Mouse (Mus musculus) heart, embryonic 15.5 days (tissue): ENCODE measurements around the gene Rars. TPM values are rescaled to one million over a fixed set of nuclear protein-coding genes. Genes with fewer than 3 reads are reported as not detected.
A peak's percentile ranks its signal among the peaks of the same experiment; 100 is the strongest.
"Not testable (repeated sequence)": the region's sequence is repeated elsewhere in the genome, so short reads cannot be mapped to it uniquely, and the experiment has no call there.

Experiments
- ATAC-seq: fragments of 200-750 bp; cut with Nextera tagmentation; replicated peaks from 2 replicates; pipeline ENCODE4 v1.8.0; 2017; ENCODE audit warnings: low read depth, moderate TSS enrichment; ENCODE audit not compliant: insufficient number of reproducible peaks, insufficient read depth, low FRiP score
- H3K27ac ChIP-seq: fragments of 300-500 bp; sonication (generic); 2 replicates; pipeline ENCODE4 v1.5.1; 2015; ENCODE audit warnings: mild to moderate bottlenecking, inconsistent platforms
- H3K27me3 ChIP-seq: fragments of 300-500 bp; sonication (generic); 2 replicates; pipeline ENCODE4 v1.6.1; 2015; ENCODE audit warnings: inconsistent platforms
- H3K36me3 ChIP-seq: fragments of 300-500 bp; sonication (generic); 2 replicates; pipeline ENCODE4 v1.6.1; 2015; ENCODE audit warnings: mild to moderate bottlenecking, inconsistent platforms
- H3K4me1 ChIP-seq: fragments of 300-500 bp; sonication (generic); replicated peaks from 2 replicates; pipeline ENCODE4 v1.6.1; 2015; ENCODE audit warnings: inconsistent platforms
- H3K4me2 ChIP-seq: fragments of 300-500 bp; sonication (generic); 2 replicates; pipeline ENCODE4 v1.6.1; 2015; ENCODE audit warnings: inconsistent platforms, mild to moderate bottlenecking, moderate library complexity
- H3K4me3 ChIP-seq: fragments of 300-500 bp; sonication (generic); 2 replicates; pipeline ENCODE4 v1.5.1; 2015; ENCODE audit warnings: mild to moderate bottlenecking, inconsistent platforms
- H3K9ac ChIP-seq: fragments of 300-500 bp; sonication (generic); 2 replicates; pipeline ENCODE4 v1.6.1; 2015; ENCODE audit warnings: mild to moderate bottlenecking, inconsistent platforms
- H3K9me3 ChIP-seq: fragments of 300-500 bp; sonication (generic); replicated peaks from 2 replicates; pipeline ENCODE4 v1.6.1; 2016; ENCODE audit warnings: inconsistent platforms
- WGBS: fragments of 180-500 bp; shearing (Covaris S2); methylation state at CpG from one replicate; pipeline ENCODE4 v1.1.7; 2015; ENCODE audit warnings: mixed read lengths; 5-methylcytosine and 5-hydroxymethylcytosine counted together
- polyA plus RNA-seq: library from polyadenylated mRNA; unstranded; fragments of >200 nt; fragmentation: Nextera tagmentation; extraction: Ambion mirVana; gene quantifications from 2 replicates; pipeline ENCODE4 v1.2.1, GENCODE M21; 2015

Rars gene
- polyA plus RNA-seq, 1 experiment from 2014 or later, result 53.4 TPM

GRCm38 (mm10) chr11:35837156-35838126 is 3.1 kb upstream of the Rars start:
- Histone ChIP-seq H3K36me3 (0 out of 2 replicates have a peak, but pooled peaks cover under 1% of the 10 kb centered on the region), H3K27ac (no peak overlapping the region), H3K9me3 (no peaks in the 10 kb centered on the region), H3K27me3 (no peaks in the 10 kb centered on the region), H3K4me2 (peak overlapping the region; percentile 83), H3K9ac (no peak overlapping the region), H3K4me3 (peak overlapping the region; percentile 49; the same call in 1 of the 2 replicates), H3K4me1 (peaks cover 14% of the 10 kb centered on the region)
- WGBS, result 63% methylated on average over 5 of the region's 5 CpGs
- no peak for ATAC-seq

GRCm38 (mm10) chr11:35833270-35833669 is 1.0 kb downstream of the Rars start:
- Histone ChIP-seq H3K27me3 (no peaks in the 10 kb centered on the region), H3K4me2 (peak overlapping the region; percentile 63), H3K36me3 (peaks cover 23% of the 10 kb centered on the region), H3K27ac (no peak overlapping the region), H3K4me3 (peak overlapping the region; percentile 80), H3K4me1 (peaks cover 19% of the 10 kb centered on the region), H3K9ac (peak overlapping the region; percentile 71), H3K9me3 (no peaks in the 10 kb centered on the region)
- ATAC-seq, result no peak
- 73% methylated on average over 6 of the region's 6 CpGs for WGBS

DNA sequence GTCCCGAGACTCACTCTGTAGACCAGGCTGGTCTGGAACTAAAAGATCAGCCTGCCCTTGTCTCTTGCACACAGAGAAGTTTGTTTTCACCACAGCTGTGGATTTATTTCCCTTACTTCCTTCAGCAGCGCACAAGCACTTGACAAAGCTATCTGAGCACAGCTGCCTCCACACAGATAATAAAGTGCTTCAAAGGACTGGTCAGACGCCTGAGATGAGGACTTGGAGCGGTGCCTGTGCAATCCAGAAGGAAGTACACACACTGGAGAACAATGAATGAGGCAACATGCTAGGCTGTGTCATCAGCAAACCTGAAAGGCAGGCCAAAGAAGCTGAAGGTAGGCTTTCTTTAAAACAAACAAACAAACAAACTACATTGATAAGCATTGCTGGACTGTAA is 2.2 kb downstream of the Rars start:
- no peak overlapping the region for H3K4me2 ChIP-seq
- no peaks in the 10 kb centered on the region for H3K27me3 ChIP-seq
- ATAC-seq, result no peak
- 35% methylated on average over 4 of the region's 4 CpGs for WGBS
- H3K27ac ChIP-seq, result no peak overlapping the region
- peaks cover 34% of the 10 kb centered on the region for H3K36me3 ChIP-seq
- no peaks in the 10 kb centered on the region for H3K9me3 ChIP-seq
- no peak overlapping the region for H3K4me3 ChIP-seq
- H3K4me1 ChIP-seq, result peaks cover 14% of the 10 kb centered on the region
- no peak overlapping the region for H3K9ac ChIP-seq

- 90% methylated on average over 6 of the region's 6 CpGs for WGBS
- Histone ChIP-seq H3K27ac (no peak overlapping the region), H3K4me2 (no peak overlapping the region), H3K36me3 (peaks cover 69% of the 10 kb centered on the region), H3K4me3 (no peak overlapping the region), H3K9ac (no peak overlapping the region), H3K27me3 (no peaks in the 10 kb centered on the region), H3K9me3 (no peaks in the 10 kb centered on the region), H3K4me1 (0 out of 2 replicates have a peak, but pooled peaks cover 6% of the 10 kb centered on the region)
- ATAC-seq, result no peak
Observed at GRCm38 (mm10) chr11:35827714-35828113, 6.6 kb downstream of the Rars start.

- no peak overlapping the region for H3K9ac ChIP-seq
- H3K4me1 ChIP-seq, result no peaks in the 10 kb centered on the region
- H3K4me3 ChIP-seq, result no peak overlapping the region
- H3K27me3 ChIP-seq, result no peaks in the 10 kb centered on the region
- H3K9me3 ChIP-seq, result no peaks in the 10 kb centered on the region
- WGBS, result 82% methylated on average over 12 of the region's 12 CpGs
- peaks cover 88% of the 10 kb centered on the region for H3K36me3 ChIP-seq
- no peak for ATAC-seq
- H3K4me2 ChIP-seq, result no peak overlapping the region
- H3K27ac ChIP-seq, result no peak overlapping the region
Observed at GRCm38 (mm10) chr11:35816316-35816715, 18.0 kb downstream of the Rars start.

DNA sequence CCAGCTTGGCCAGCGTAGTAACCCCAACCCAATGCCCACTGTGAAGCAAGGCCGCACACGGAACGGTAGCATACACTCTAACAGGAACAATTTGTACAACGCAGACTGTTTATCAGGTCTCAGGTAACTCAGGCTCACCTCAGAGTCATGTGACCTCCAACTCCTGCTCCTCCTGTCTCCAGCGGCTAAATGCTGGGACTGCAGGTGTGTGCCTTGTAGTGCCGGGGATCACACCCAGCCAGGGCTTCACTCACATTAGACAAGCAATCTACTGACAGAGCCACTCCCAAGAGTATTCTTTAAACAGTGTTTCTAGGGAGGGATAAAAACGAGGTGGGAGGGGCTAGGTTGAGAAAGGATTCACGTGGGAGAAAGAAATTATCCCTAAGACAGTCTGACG is 22.8 kb downstream of the Rars start:
- ATAC-seq, result no peak
- H3K4me2 ChIP-seq, result no peak overlapping the region
- peaks cover 87% of the 10 kb centered on the region for H3K36me3 ChIP-seq
- WGBS, result 85% methylated on average over 10 of the region's 10 CpGs
- no peaks in the 10 kb centered on the region for H3K9me3 ChIP-seq
- no peak overlapping the region for H3K27ac ChIP-seq
- no peak overlapping the region for H3K9ac ChIP-seq
- no peak overlapping the region for H3K4me3 ChIP-seq
- no peaks in the 10 kb centered on the region for H3K4me1 ChIP-seq
- H3K27me3 ChIP-seq, result no peaks in the 10 kb centered on the region

DNA sequence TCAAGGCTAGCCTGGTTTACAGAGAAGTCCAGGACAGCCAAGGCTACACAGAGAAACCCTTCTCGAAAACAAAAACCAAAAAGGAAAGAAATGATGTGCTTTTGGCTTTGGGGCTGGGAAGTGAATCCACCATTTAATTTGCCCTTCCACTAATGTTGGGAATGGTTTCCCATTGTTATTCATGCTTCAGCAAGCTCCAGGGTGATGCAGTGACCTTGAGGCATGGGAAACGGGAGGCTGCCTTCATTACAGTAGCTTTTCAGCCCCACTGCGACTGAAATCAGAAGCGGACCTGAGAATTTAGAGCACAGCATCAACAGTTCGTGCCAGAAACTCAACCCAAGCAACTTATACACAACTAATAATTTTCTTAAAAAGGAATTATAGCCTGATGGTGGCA is 33.0 kb downstream of the Rars start:
- no peak overlapping the region for H3K4me3 ChIP-seq
- H3K27ac ChIP-seq, result no peak overlapping the region
- WGBS, result 79% methylated on average over 5 of the region's 5 CpGs
- peaks cover 11% of the 10 kb centered on the region for H3K4me1 ChIP-seq
- no peaks in the 10 kb centered on the region for H3K36me3 ChIP-seq
- H3K9me3 ChIP-seq, result no peaks in the 10 kb centered on the region
- no peak overlapping the region for H3K4me2 ChIP-seq
- no peak overlapping the region for H3K9ac ChIP-seq
- H3K27me3 ChIP-seq, result peaks cover 39% of the 10 kb centered on the region
- no peak for ATAC-seq

GRCm38 (mm10) chr11:35798874-35799273 is 35.4 kb downstream of the Rars start, which contains the start of gene Fbll1:
Fbll1 (minus strand) TSS chr11:35798884.
- no peak for ATAC-seq
- H3K36me3 ChIP-seq, result no peaks in the 10 kb centered on the region
- 19% methylated on average over 11 of the region's 11 CpGs for WGBS
- H3K27ac ChIP-seq, result no peak within 1 kb of the TSS
- no peaks in the 10 kb centered on the region for H3K9me3 ChIP-seq
- H3K4me3 ChIP-seq, result peak within 1 kb of the TSS; percentile 32
- peak within 1 kb of the TSS; percentile 58 for H3K4me2 ChIP-seq
- H3K27me3 ChIP-seq, result peaks cover 56% of the 10 kb centered on the region
- H3K4me1 ChIP-seq, result peaks cover 11% of the 10 kb centered on the region
- H3K9ac ChIP-seq, result no peak within 1 kb of the TSS

DNA sequence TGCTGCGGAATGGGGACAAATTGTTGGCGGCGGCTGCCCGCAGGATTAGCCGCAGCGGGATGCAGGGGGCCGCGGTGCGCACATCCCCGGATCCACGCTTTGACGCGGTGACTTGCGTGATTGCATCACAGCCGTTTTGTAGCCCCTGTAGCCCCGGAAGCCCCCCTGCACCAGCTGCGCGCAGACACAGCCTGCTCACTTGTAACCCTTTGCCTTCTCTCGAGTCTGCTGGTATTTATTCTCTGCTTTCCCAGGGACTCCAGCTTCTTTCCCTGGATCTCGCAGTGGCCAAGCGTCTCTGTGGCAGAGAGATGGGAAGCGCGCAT is 35.8 kb downstream of the Rars start:
- no peaks in the 10 kb centered on the region for H3K36me3 ChIP-seq
- peaks cover 56% of the 10 kb centered on the region for H3K27me3 ChIP-seq
- H3K9me3 ChIP-seq, result no peaks in the 10 kb centered on the region
- 6% methylated on average over 23 of the region's 23 CpGs for WGBS
- H3K27ac ChIP-seq, result no peak overlapping the region
- peak overlapping the region; percentile 58 for H3K4me2 ChIP-seq
- no peak overlapping the region for H3K9ac ChIP-seq
- peaks cover 11% of the 10 kb centered on the region for H3K4me1 ChIP-seq
- peak overlapping the region; percentile 32 for H3K4me3 ChIP-seq
- ATAC-seq, result no peak

DNA sequence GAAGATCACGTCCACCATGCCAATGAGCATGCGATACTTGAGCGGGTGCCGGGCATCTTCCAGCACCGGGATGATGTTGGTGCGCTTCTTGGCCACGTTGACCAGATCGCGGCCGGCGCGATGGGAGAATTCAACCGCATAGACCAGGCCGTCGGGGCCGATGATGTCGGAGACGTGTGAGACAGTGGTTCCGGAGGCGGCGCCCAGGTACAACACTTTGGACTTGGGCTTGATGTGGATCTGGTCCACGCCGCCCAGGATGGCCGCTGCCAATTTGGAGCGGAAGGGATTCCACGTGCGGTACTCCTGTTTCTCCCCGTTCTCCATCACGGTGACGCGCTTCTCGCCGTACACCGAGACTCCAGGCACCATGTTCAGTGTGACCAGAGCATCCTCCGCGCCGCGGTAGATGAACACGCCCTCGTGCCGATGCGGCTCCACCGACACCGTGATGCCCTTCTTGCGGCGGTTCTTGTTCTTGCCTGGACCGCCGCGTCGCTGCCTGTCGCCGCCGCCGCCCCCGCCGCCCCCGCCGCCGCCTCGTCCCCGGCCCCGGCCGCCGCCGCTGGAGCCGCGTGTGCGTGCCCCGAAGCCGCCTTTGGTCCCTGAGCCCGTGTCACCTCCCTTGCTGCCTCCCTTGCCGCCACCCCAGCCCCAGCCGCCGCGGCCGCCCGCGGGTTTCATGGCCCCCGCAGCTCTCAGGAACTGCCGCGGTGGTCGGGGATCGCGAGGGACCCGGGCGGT is 36.4 kb downstream of the Rars start:
- Histone ChIP-seq H3K4me2 (peak overlapping the region; percentile 58), H3K4me3 (peak overlapping the region; percentile 32), H3K27ac (no peak overlapping the region), H3K36me3 (no peaks in the 10 kb centered on the region), H3K9me3 (no peaks in the 10 kb centered on the region), H3K27me3 (peaks cover 56% of the 10 kb centered on the region), H3K4me1 (peaks cover 11% of the 10 kb centered on the region), H3K9ac (no peak overlapping the region)
- WGBS, result 5% methylated on average over 85 of the region's 86 CpGs
- ATAC-seq, result no peak

- Histone ChIP-seq H3K36me3 (peaks cover 21% of the 10 kb centered on the region; the same call in 1 of the 2 replicates), H3K27me3 (peaks cover 31% of the 10 kb centered on the region)
- not testable (repeated sequence) for H3K4me3 ChIP-seq, H3K27ac ChIP-seq, H3K9ac ChIP-seq, H3K4me1 ChIP-seq, H3K4me2 ChIP-seq, ATAC-seq, H3K9me3 ChIP-seq
- 76% methylated on average over 5 of the region's 5 CpGs for WGBS
Observed at GRCm38 (mm10) chr11:35792800-35793199, 41.5 kb downstream of the Rars start.
